Mouse (Mus musculus): Measurements from ENCODE around the gene Trim56. TPM values are rescaled to one million over a fixed set of nuclear protein-coding genes. Genes with fewer than 3 reads are reported as not detected.
A peak's percentile ranks its signal among the peaks of the same experiment; 100 is the strongest.

The Trim56 gene
- polyA plus RNA-seq, 1 experiment: 5.9 TPM

DNA sequence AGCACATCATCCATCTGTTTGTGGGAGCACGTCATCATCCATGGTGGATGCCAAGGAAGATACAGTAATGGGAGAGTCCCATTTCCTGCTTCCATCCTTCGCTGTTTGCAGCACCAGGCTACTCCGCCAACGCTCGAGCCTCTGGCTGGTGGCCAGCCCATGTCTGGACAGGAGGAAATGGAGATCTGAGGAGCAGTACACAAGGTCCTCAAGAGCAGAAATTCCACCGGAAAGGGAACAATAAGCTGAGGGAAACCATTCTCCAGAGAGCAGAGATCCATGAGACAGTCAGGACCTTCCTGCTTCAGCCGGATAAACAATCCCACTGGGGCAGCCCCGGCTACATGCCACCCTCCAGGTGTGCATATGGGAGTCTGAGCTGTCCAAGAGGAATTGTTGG, 28.6 kb downstream of the Trim56 start:
- Histone ChIP-seq H3K27me3 (ENCODE audit: control insufficient read depth, insufficient read depth, insufficient read length) (no peaks in the 10 kb centered on the region), H3K4me2 (ENCODE audit: low read depth) (no peak overlapping the region), H3K79me2 (ENCODE audit: control insufficient read depth, insufficient read depth) (no peaks in the 10 kb centered on the region), H3K4me3 (no peak overlapping the region), H3K36me3 (ENCODE audit: control insufficient read depth, insufficient read depth) (no peaks in the 10 kb centered on the region), H3ac (ENCODE audit: control insufficient read depth, insufficient read length) (no peak overlapping the region)
- TF ChIP-seq USF1 (IDR thresholded peaks at IDR 0.05; ENCODE audit: low read depth): no peak
- no peak for TF ChIP-seq MAX (IDR thresholded peaks at IDR 0.05; ENCODE audit: low read depth)
- TF ChIP-seq MYOG (IDR thresholded peaks at IDR 0.05; ENCODE audit: control insufficient read depth in 1 of 3, insufficient read depth in 1 of 3, insufficient read length in 2 of 3, low read depth in 2 of 3): no peak
- TF ChIP-seq MYOD1 (IDR thresholded peaks at IDR 0.05; ENCODE audit: control insufficient read depth in 1 of 3, insufficient read length in 2 of 3, low read depth in 2 of 3): no peak
- no peak for TF ChIP-seq POLR2AphosphoS2 (IDR thresholded peaks at IDR 0.05; ENCODE audit: insufficient read length, low read depth)
- no peak for TF ChIP-seq TCF12 (IDR thresholded peaks at IDR 0.05; ENCODE audit: insufficient read depth, poor library complexity, severe bottlenecking)

DNA sequence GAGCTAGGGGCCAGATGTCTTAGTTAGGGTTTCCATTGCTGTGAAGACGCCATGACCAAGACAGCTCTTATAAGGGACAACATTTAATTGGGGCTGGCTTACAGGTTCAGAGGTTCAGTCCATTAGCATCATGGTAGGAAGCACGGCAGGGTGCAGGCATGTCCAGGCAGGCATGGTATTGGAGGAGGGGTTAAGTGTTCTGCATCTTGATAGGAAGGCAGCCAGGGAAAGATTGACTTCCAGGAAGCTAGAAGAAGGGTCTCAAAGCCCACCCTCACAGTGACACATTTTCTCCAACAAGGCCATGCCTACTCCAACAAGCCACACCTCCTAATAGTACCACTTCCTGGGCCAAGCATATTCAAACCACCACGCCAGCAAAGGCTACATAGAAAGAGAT, 30.3 kb downstream of the Trim56 start:
- no peaks in the 10 kb centered on the region for H3K79me2 ChIP-seq (ENCODE audit: control insufficient read depth, insufficient read depth)

DNA sequence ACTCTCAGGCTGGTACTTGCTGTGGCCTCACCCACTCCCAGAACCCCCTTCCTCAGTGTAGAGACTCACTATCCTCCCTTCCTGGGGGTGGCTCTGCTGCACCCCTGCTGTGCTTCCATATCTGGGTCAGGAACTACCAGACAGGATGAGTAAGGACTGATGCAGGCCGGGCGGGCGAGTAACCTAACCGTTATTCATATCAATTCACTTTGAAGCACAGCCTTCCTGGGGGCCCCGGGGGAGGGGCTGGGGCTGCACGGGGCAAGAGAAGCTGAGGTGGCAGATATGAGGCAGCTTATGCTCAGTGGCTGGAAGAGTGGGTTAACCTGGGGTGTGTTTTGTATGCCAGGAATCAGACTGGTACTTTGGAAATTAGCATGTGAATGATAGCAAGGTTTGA, 31.0 kb downstream of the Trim56 start:
- H3K79me2 ChIP-seq (ENCODE audit: control insufficient read depth, insufficient read depth): no peaks in the 10 kb centered on the region
- no peaks in the 10 kb centered on the region for H3K27me3 ChIP-seq (ENCODE audit: control insufficient read depth, insufficient read depth, insufficient read length)
- H3K4me3 ChIP-seq: no peak overlapping the region
- no peak overlapping the region for H3K4me2 ChIP-seq (ENCODE audit: low read depth)
- TF ChIP-seq MAX (IDR thresholded peaks at IDR 0.05; ENCODE audit: low read depth): no peak
- TF ChIP-seq POLR2AphosphoS2 (IDR thresholded peaks at IDR 0.05; ENCODE audit: insufficient read length, low read depth): no peak
- TF ChIP-seq TCF12 (IDR thresholded peaks at IDR 0.05; ENCODE audit: insufficient read depth, poor library complexity, severe bottlenecking): no peak
- no peak for TF ChIP-seq MYOG (IDR thresholded peaks at IDR 0.05; ENCODE audit: control insufficient read depth in 1 of 3, insufficient read depth in 1 of 3, insufficient read length in 2 of 3, low read depth in 2 of 3)
- TF ChIP-seq MYOD1 (IDR thresholded peaks at IDR 0.05; ENCODE audit: control insufficient read depth in 1 of 3, insufficient read length in 2 of 3, low read depth in 2 of 3): no peak
- TF ChIP-seq USF1 (IDR thresholded peaks at IDR 0.05; ENCODE audit: low read depth): no peak
- no peak for TF ChIP-seq E2F4 (IDR thresholded peaks at IDR 0.05; ENCODE audit: insufficient read depth)
- no peak for TF ChIP-seq TCF3 (IDR thresholded peaks at IDR 0.05; ENCODE audit: insufficient read length, low read depth)
- no peak for TF ChIP-seq CEBPB (IDR thresholded peaks at IDR 0.05; ENCODE audit: insufficient read depth, poor library complexity, severe bottlenecking)
- TF ChIP-seq SRF (IDR thresholded peaks at IDR 0.05; ENCODE audit: control insufficient read depth, insufficient read length, low read depth): no peak
- TF ChIP-seq REST (IDR thresholded peaks at IDR 0.05; ENCODE audit: insufficient read depth, insufficient read length): no peak
- TF ChIP-seq POLR2A (IDR thresholded peaks at IDR 0.05; ENCODE audit: insufficient read length, low read depth): no peak
- H3K36me3 ChIP-seq (ENCODE audit: control insufficient read depth, insufficient read depth): no peaks in the 10 kb centered on the region
- H3ac ChIP-seq (ENCODE audit: control insufficient read depth, insufficient read length): no peak overlapping the region

More for the DNA sequence above, 30.3 kb downstream of the Trim56 start:
- Histone ChIP-seq H3K4me2 (ENCODE audit: low read depth) (no peak overlapping the region), H3K4me3 (no peak overlapping the region), H3K36me3 (ENCODE audit: control insufficient read depth, insufficient read depth) (no peaks in the 10 kb centered on the region), H3K27me3 (ENCODE audit: control insufficient read depth, insufficient read depth, insufficient read length) (no peaks in the 10 kb centered on the region), H3ac (ENCODE audit: control insufficient read depth, insufficient read length) (no peak overlapping the region)
- no peak for TF ChIP-seq MYOG (IDR thresholded peaks at IDR 0.05; ENCODE audit: control insufficient read depth in 1 of 3, insufficient read depth in 1 of 3, insufficient read length in 2 of 3, low read depth in 2 of 3)
- no peak for TF ChIP-seq TCF12 (IDR thresholded peaks at IDR 0.05; ENCODE audit: insufficient read depth, poor library complexity, severe bottlenecking)
- TF ChIP-seq TCF3 (IDR thresholded peaks at IDR 0.05; ENCODE audit: insufficient read length, low read depth): no peak
- no peak for TF ChIP-seq REST (IDR thresholded peaks at IDR 0.05; ENCODE audit: insufficient read depth, insufficient read length)
- no peak for TF ChIP-seq E2F4 (IDR thresholded peaks at IDR 0.05; ENCODE audit: insufficient read depth)

DNA sequence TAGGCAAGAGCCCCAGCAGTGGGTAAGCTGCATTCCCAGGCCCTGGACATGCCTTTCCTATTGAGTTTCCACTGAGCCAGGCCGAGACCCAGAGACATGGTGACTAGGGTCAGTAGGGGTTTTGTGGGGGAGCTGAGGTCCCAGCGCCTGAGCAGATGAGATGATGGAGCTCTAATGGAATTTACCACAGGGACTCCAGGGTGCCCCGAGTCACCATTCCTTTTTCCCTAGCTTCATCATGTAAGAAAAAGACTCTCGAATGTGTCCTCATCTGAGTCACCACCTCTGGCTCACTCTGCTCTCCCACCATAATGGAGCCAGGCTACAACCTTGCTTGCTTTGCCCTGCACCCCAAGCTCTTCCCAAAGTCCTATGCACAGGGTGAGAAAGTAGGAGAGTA, 33.0 kb downstream of the Trim56 start:
- H3K4me3 ChIP-seq: no peak overlapping the region

DNA sequence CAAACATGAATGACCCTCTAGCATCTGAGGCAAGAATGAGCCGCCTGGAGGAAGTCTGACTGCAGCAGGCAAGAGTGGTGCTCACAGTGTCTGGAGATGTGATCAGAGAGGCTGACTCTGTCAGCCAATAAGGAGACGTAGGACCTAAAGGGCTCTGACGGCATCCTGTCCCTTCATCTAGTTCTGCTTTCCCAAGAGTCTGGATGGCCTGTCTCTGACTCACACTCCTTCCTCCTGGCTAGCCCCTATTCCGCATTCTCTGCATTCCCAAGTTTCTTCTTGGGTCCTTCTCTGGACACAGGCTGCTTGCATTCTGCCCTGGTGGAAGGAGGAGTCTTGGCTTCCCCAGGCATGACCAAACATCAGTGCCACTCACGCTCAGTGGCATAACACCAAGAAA, 36.2 kb downstream of the Trim56 start:
- Histone ChIP-seq H3K79me2 (ENCODE audit: control insufficient read depth, insufficient read depth) (no peaks in the 10 kb centered on the region), H3K27me3 (ENCODE audit: control insufficient read depth, insufficient read depth, insufficient read length) (no peaks in the 10 kb centered on the region), H3ac (ENCODE audit: control insufficient read depth, insufficient read length) (no peak overlapping the region), H3K36me3 (ENCODE audit: control insufficient read depth, insufficient read depth) (no peaks in the 10 kb centered on the region), H3K4me3 (no peak overlapping the region), H3K4me2 (ENCODE audit: low read depth) (peak overlapping the region; percentile 66)
- TF ChIP-seq TCF12 (IDR thresholded peaks at IDR 0.05; ENCODE audit: insufficient read depth, poor library complexity, severe bottlenecking) (no peak), POLR2A (IDR thresholded peaks at IDR 0.05; ENCODE audit: insufficient read length, low read depth) (peak; percentile 38), USF1 (IDR thresholded peaks at IDR 0.05; ENCODE audit: low read depth) (no peak)

More for the DNA sequence above, 33.0 kb downstream of the Trim56 start:
- H3ac ChIP-seq (ENCODE audit: control insufficient read depth, insufficient read length): no peak overlapping the region
- no peaks in the 10 kb centered on the region for H3K79me2 ChIP-seq (ENCODE audit: control insufficient read depth, insufficient read depth)
- no peaks in the 10 kb centered on the region for H3K36me3 ChIP-seq (ENCODE audit: control insufficient read depth, insufficient read depth)
- TF ChIP-seq MYOG (IDR thresholded peaks at IDR 0.05; ENCODE audit: control insufficient read depth in 1 of 3, insufficient read depth in 1 of 3, insufficient read length in 2 of 3, low read depth in 2 of 3) (no peak), POLR2AphosphoS2 (IDR thresholded peaks at IDR 0.05; ENCODE audit: insufficient read length, low read depth) (no peak), CEBPB (IDR thresholded peaks at IDR 0.05; ENCODE audit: insufficient read depth, poor library complexity, severe bottlenecking) (no peak), REST (IDR thresholded peaks at IDR 0.05; ENCODE audit: insufficient read depth, insufficient read length) (no peak), TCF3 (IDR thresholded peaks at IDR 0.05; ENCODE audit: insufficient read length, low read depth) (no peak), MAX (IDR thresholded peaks at IDR 0.05; ENCODE audit: low read depth) (no peak), SRF (IDR thresholded peaks at IDR 0.05; ENCODE audit: control insufficient read depth, insufficient read length, low read depth) (no peak), E2F4 (IDR thresholded peaks at IDR 0.05; ENCODE audit: insufficient read depth) (no peak), USF1 (IDR thresholded peaks at IDR 0.05; ENCODE audit: low read depth) (no peak), MYOD1 (IDR thresholded peaks at IDR 0.05; ENCODE audit: control insufficient read depth in 1 of 3, insufficient read length in 2 of 3, low read depth in 2 of 3) (no peak), POLR2A (IDR thresholded peaks at IDR 0.05; ENCODE audit: insufficient read length, low read depth) (no peak), TCF12 (IDR thresholded peaks at IDR 0.05; ENCODE audit: insufficient read depth, poor library complexity, severe bottlenecking) (no peak)
- H3K4me2 ChIP-seq (ENCODE audit: low read depth): no peak overlapping the region
- no peaks in the 10 kb centered on the region for H3K27me3 ChIP-seq (ENCODE audit: control insufficient read depth, insufficient read depth, insufficient read length)
